Mouse (Mus musculus): ENCODE measurements around the gene Moxd1. TPM values are rescaled to one million over a fixed set of nuclear protein-coding genes. Genes with fewer than 3 reads are reported as not detected.

The Moxd1 gene
- polyA plus RNA-seq, 1 experiment from 2014 or later = 17.2 TPM

- no peak for ATAC-seq (replicated peaks; ENCODE audit: insufficient number of reproducible peaks, low FRiP score, low TSS enrichment, low read depth)
- H3K9ac ChIP-seq (replicated peaks; ENCODE audit: low read length) = no peak overlapping the region
- no peaks in the 10 kb centered on the region for H3K27me3 ChIP-seq (ENCODE audit: control insufficient read depth, insufficient read depth, low read length)
These were observed 28.3 kb downstream of the Moxd1 start for GRCm38 (mm10) chr10:24251631-24252030.

GRCm38 (mm10) chr10:24258150-24258549, 34.8 kb downstream of the Moxd1 start:
- H3K9me3 ChIP-seq (replicated peaks; ENCODE audit: control insufficient read depth, low read length) = no peaks in the 10 kb centered on the region
- 71% methylated on average over 7 of the region's 7 CpGs for WGBS

More at GRCm38 (mm10) chr10:24251631-24252030, 28.3 kb downstream of the Moxd1 start:
- H3K4me2 ChIP-seq (ENCODE audit: low read depth, low read length) = no peak overlapping the region
- H3K36me3 ChIP-seq (replicated peaks; ENCODE audit: control insufficient read depth, insufficient read depth, low read depth, low read length) = no peaks in the 10 kb centered on the region
- DNase-seq (ENCODE audit: low spot score) = no peak
- no peaks in the 10 kb centered on the region for H3K9me3 ChIP-seq (replicated peaks; ENCODE audit: control insufficient read depth, low read length)
- no peak overlapping the region for H3K4me3 ChIP-seq (ENCODE audit: low read depth, low read length)
- H3K4me1 ChIP-seq (ENCODE audit: control insufficient read depth, insufficient read depth, low read length) = no peaks in the 10 kb centered on the region
- no peak overlapping the region for H3K27ac ChIP-seq (replicated peaks; ENCODE audit: low read depth, low read length)

GRCm38 (mm10) chr10:24258885-24259284, 35.6 kb downstream of the Moxd1 start:
- Histone ChIP-seq H3K4me2 (ENCODE audit: low read depth, low read length) (no peak overlapping the region), H3K9ac (replicated peaks; ENCODE audit: low read length) (no peak overlapping the region), H3K36me3 (replicated peaks; ENCODE audit: control insufficient read depth, insufficient read depth, low read depth, low read length) (no peaks in the 10 kb centered on the region), H3K4me1 (ENCODE audit: control insufficient read depth, insufficient read depth, low read length) (no peaks in the 10 kb centered on the region), H3K9me3 (replicated peaks; ENCODE audit: control insufficient read depth, low read length) (no peaks in the 10 kb centered on the region), H3K27me3 (ENCODE audit: control insufficient read depth, insufficient read depth, low read length) (no peaks in the 10 kb centered on the region), H3K27ac (replicated peaks; ENCODE audit: low read depth, low read length) (no peak overlapping the region), H3K4me3 (ENCODE audit: low read depth, low read length) (no peak overlapping the region)
- ATAC-seq (replicated peaks; ENCODE audit: insufficient number of reproducible peaks, low FRiP score, low TSS enrichment, low read depth) = no peak
- no peak for DNase-seq (ENCODE audit: low spot score)
- 31% methylated on average over 3 of the region's 3 CpGs for WGBS

More at GRCm38 (mm10) chr10:24258150-24258549, 34.8 kb downstream of the Moxd1 start:
- no peak overlapping the region for H3K4me2 ChIP-seq (ENCODE audit: low read depth, low read length)
- H3K4me1 ChIP-seq (ENCODE audit: control insufficient read depth, insufficient read depth, low read length) = no peaks in the 10 kb centered on the region
- H3K27ac ChIP-seq (replicated peaks; ENCODE audit: low read depth, low read length) = no peak overlapping the region
- no peak overlapping the region for H3K4me3 ChIP-seq (ENCODE audit: low read depth, low read length)
- no peak overlapping the region for H3K9ac ChIP-seq (replicated peaks; ENCODE audit: low read length)
- no peaks in the 10 kb centered on the region for H3K36me3 ChIP-seq (replicated peaks; ENCODE audit: control insufficient read depth, insufficient read depth, low read depth, low read length)
- DNase-seq (ENCODE audit: low spot score) (no peak), ATAC-seq (replicated peaks; ENCODE audit: insufficient number of reproducible peaks, low FRiP score, low TSS enrichment, low read depth) (no peak)
- no peaks in the 10 kb centered on the region for H3K27me3 ChIP-seq (ENCODE audit: control insufficient read depth, insufficient read depth, low read length)

GRCm38 (mm10) chr10:24259794-24260590, 36.7 kb downstream of the Moxd1 start:
- Histone ChIP-seq H3K9ac (replicated peaks; ENCODE audit: low read length) (no peak overlapping the region), H3K27ac (replicated peaks; ENCODE audit: low read depth, low read length) (no peak overlapping the region), H3K9me3 (replicated peaks; ENCODE audit: control insufficient read depth, low read length) (no peaks in the 10 kb centered on the region), H3K4me1 (ENCODE audit: control insufficient read depth, insufficient read depth, low read length) (no peaks in the 10 kb centered on the region), H3K27me3 (ENCODE audit: control insufficient read depth, insufficient read depth, low read length) (no peaks in the 10 kb centered on the region), H3K4me3 (ENCODE audit: low read depth, low read length) (no peak overlapping the region), H3K4me2 (ENCODE audit: low read depth, low read length) (no peak overlapping the region), H3K36me3 (replicated peaks; ENCODE audit: control insufficient read depth, insufficient read depth, low read depth, low read length) (no peaks in the 10 kb centered on the region)
- 45% methylated on average over 5 of the region's 5 CpGs for WGBS
- DNase-seq (ENCODE audit: low spot score) = peak; percentile 50
- ATAC-seq (replicated peaks; ENCODE audit: insufficient number of reproducible peaks, low FRiP score, low TSS enrichment, low read depth) = no peak

GRCm38 (mm10) chr10:24267520-24267919, 44.2 kb downstream of the Moxd1 start:
- H3K36me3 ChIP-seq (replicated peaks; ENCODE audit: control insufficient read depth, insufficient read depth, low read depth, low read length) = no peaks in the 10 kb centered on the region
- no peak overlapping the region for H3K4me3 ChIP-seq (ENCODE audit: low read depth, low read length)
- no peaks in the 10 kb centered on the region for H3K9me3 ChIP-seq (replicated peaks; ENCODE audit: control insufficient read depth, low read length)
- no peak overlapping the region for H3K27ac ChIP-seq (replicated peaks; ENCODE audit: low read depth, low read length)
- H3K27me3 ChIP-seq (ENCODE audit: control insufficient read depth, insufficient read depth, low read length) = no peaks in the 10 kb centered on the region
- H3K9ac ChIP-seq (replicated peaks; ENCODE audit: low read length) = no peak overlapping the region
- ATAC-seq (replicated peaks; ENCODE audit: insufficient number of reproducible peaks, low FRiP score, low TSS enrichment, low read depth) = no peak
- DNase-seq (ENCODE audit: low spot score) = no peak
- 63% methylated on average over 2 of the region's 2 CpGs for WGBS
- no peak overlapping the region for H3K4me2 ChIP-seq (ENCODE audit: low read depth, low read length)
- no peaks in the 10 kb centered on the region for H3K4me1 ChIP-seq (ENCODE audit: control insufficient read depth, insufficient read depth, low read length)

GRCm38 (mm10) chr10:24271077-24271637, 47.8 kb downstream of the Moxd1 start:
- Histone ChIP-seq H3K4me3 (ENCODE audit: low read depth, low read length) (no peak overlapping the region), H3K4me2 (ENCODE audit: low read depth, low read length) (no peak overlapping the region), H3K9ac (replicated peaks; ENCODE audit: low read length) (no peak overlapping the region), H3K4me1 (ENCODE audit: control insufficient read depth, insufficient read depth, low read length) (no peaks in the 10 kb centered on the region), H3K27me3 (ENCODE audit: control insufficient read depth, insufficient read depth, low read length) (no peaks in the 10 kb centered on the region), H3K9me3 (replicated peaks; ENCODE audit: control insufficient read depth, low read length) (no peaks in the 10 kb centered on the region), H3K36me3 (replicated peaks; ENCODE audit: control insufficient read depth, insufficient read depth, low read depth, low read length) (no peaks in the 10 kb centered on the region), H3K27ac (replicated peaks; ENCODE audit: low read depth, low read length) (no peak overlapping the region)
- no peak for DNase-seq (ENCODE audit: low spot score)
- WGBS = 44% methylated on average over 6 of the region's 6 CpGs
- ATAC-seq (replicated peaks; ENCODE audit: insufficient number of reproducible peaks, low FRiP score, low TSS enrichment, low read depth) = no peak

GRCm38 (mm10) chr10:24276211-24276610, 52.9 kb downstream of the Moxd1 start:
- no peaks in the 10 kb centered on the region for H3K9me3 ChIP-seq (replicated peaks; ENCODE audit: control insufficient read depth, low read length)
- no peak for ATAC-seq (replicated peaks; ENCODE audit: insufficient number of reproducible peaks, low FRiP score, low TSS enrichment, low read depth)

GRCm38 (mm10) chr10:24282650-24283049, 59.3 kb downstream of the Moxd1 start:
- no peaks in the 10 kb centered on the region for H3K36me3 ChIP-seq (replicated peaks; ENCODE audit: control insufficient read depth, insufficient read depth, low read depth, low read length)
- ATAC-seq (replicated peaks; ENCODE audit: insufficient number of reproducible peaks, low FRiP score, low TSS enrichment, low read depth) = no peak
- H3K4me3 ChIP-seq (ENCODE audit: low read depth, low read length) = no peak overlapping the region
- 72% methylated on average over 5 of the region's 5 CpGs for WGBS
- no peaks in the 10 kb centered on the region for H3K4me1 ChIP-seq (ENCODE audit: control insufficient read depth, insufficient read depth, low read length)
- DNase-seq (ENCODE audit: low spot score) = no peak
- H3K9ac ChIP-seq (replicated peaks; ENCODE audit: low read length) = no peak overlapping the region
- no peak overlapping the region for H3K4me2 ChIP-seq (ENCODE audit: low read depth, low read length)
- no peaks in the 10 kb centered on the region for H3K9me3 ChIP-seq (replicated peaks; ENCODE audit: control insufficient read depth, low read length)
- no peaks in the 10 kb centered on the region for H3K27me3 ChIP-seq (ENCODE audit: control insufficient read depth, insufficient read depth, low read length)
- no peak overlapping the region for H3K27ac ChIP-seq (replicated peaks; ENCODE audit: low read depth, low read length)

More at GRCm38 (mm10) chr10:24276211-24276610, 52.9 kb downstream of the Moxd1 start:
- Histone ChIP-seq H3K4me1 (ENCODE audit: control insufficient read depth, insufficient read depth, low read length) (no peaks in the 10 kb centered on the region), H3K27me3 (ENCODE audit: control insufficient read depth, insufficient read depth, low read length) (no peaks in the 10 kb centered on the region), H3K36me3 (replicated peaks; ENCODE audit: control insufficient read depth, insufficient read depth, low read depth, low read length) (no peaks in the 10 kb centered on the region), H3K4me3 (ENCODE audit: low read depth, low read length) (no peak overlapping the region), H3K4me2 (ENCODE audit: low read depth, low read length) (no peak overlapping the region), H3K9ac (replicated peaks; ENCODE audit: low read length) (no peak overlapping the region), H3K27ac (replicated peaks; ENCODE audit: low read depth, low read length) (no peak overlapping the region)
- DNase-seq (ENCODE audit: low spot score) = no peak
- WGBS = 72% methylated on average over 7 of the region's 7 CpGs
